Mouse (Mus musculus) intestine, embryonic 15.5 days (tissue): ENCODE measurements at regions not wholly inside any gene's neighbourhood (a gene's known extent, or its start where the extent isn't known, plus 50 kb on each side); places are given as distances from the start of the nearest gene placed in this dataset.

ENCODE experiments used
- ATAC-seq: fragments of 200-750 bp; cut with Nextera tagmentation; 2 replicates; pipeline ENCODE4 v1.8.0; 2017; ENCODE audit warnings: moderate TSS enrichment, moderate library complexity
- H3K27ac ChIP-seq: fragments of 300-500 bp; sonication (generic); 2 replicates; pipeline ENCODE4 v1.5.1; 2015; ENCODE audit warnings: mild to moderate bottlenecking, inconsistent platforms
- H3K27me3 ChIP-seq: fragments of 300-500 bp; sonication (generic); replicated peaks from 2 replicates; pipeline ENCODE4 v1.6.1; 2015; ENCODE audit warnings: inconsistent platforms
- H3K36me3 ChIP-seq: fragments of 300-500 bp; sonication (generic); 2 replicates; pipeline ENCODE4 v1.6.1; 2015; ENCODE audit warnings: inconsistent platforms
- H3K4me1 ChIP-seq: fragments of 300-500 bp; sonication (generic); replicated peaks from 2 replicates; pipeline ENCODE4 v1.6.1; 2015; ENCODE audit warnings: inconsistent platforms
- H3K4me2 ChIP-seq: fragments of 300-500 bp; sonication (generic); replicated peaks from 2 replicates; pipeline ENCODE4 v1.6.1; 2015; ENCODE audit warnings: mild to moderate bottlenecking, inconsistent platforms
- H3K4me3 ChIP-seq: fragments of 300-500 bp; sonication (generic); replicated peaks from 2 replicates; pipeline ENCODE4 v1.5.1; 2015; ENCODE audit warnings: inconsistent platforms
- H3K9ac ChIP-seq: fragments of 300-500 bp; sonication (generic); 2 replicates; pipeline ENCODE4 v1.6.1; 2015; ENCODE audit warnings: inconsistent platforms
- H3K9me3 ChIP-seq: fragments of 300-500 bp; sonication (generic); 2 replicates; pipeline ENCODE4 v1.6.1; 2016; ENCODE audit warnings: inconsistent platforms
- WGBS: fragments of 180-500 bp; shearing (Covaris S2); methylation state at CpG from one replicate; pipeline ENCODE4 v1.1.7; 2015; 5-methylcytosine and 5-hydroxymethylcytosine counted together

DNA sequence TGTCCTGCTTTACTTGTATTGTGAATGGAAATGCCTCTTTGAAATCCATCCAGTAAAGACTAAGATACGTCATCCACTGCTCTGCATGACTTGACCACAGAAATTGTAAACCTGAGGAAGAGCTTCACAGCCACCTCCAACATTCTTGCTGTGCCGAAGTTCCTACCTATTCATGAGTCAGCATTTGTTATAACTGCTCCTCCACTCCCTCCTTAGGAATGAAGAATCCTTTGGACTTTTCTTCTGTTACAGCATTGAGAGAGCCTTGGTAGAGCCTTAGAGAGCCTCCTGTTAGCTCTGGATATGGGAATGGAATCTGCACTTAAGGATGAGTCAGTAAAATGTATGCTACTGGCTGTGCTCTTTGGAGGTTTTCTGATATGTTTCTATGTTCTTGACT is 750.5 kb upstream of the Gcfc2 start:
- ATAC-seq, result peak; percentile 31; the same call in 1 of the 2 replicates
- no peaks in the 10 kb centered on the region for H3K4me1 ChIP-seq
- H3K4me3 ChIP-seq, result no peak overlapping the region
- no peaks in the 10 kb centered on the region for H3K27me3 ChIP-seq
- H3K9ac ChIP-seq, result no peak overlapping the region
- no peaks in the 10 kb centered on the region for H3K9me3 ChIP-seq
- no peak overlapping the region for H3K27ac ChIP-seq
- 66% methylated on average over 2 of the region's 2 CpGs for WGBS
- H3K36me3 ChIP-seq, result no peaks in the 10 kb centered on the region
- H3K4me2 ChIP-seq, result no peak overlapping the region

GRCm38 (mm10) chr6:81190218-81190617 is 733.3 kb upstream of the Gcfc2 start:
- H3K4me1 ChIP-seq, result no peaks in the 10 kb centered on the region
- H3K9ac ChIP-seq, result no peak overlapping the region
- no peak overlapping the region for H3K27ac ChIP-seq
- H3K4me3 ChIP-seq, result no peak overlapping the region
- H3K27me3 ChIP-seq, result no peaks in the 10 kb centered on the region
- no peaks in the 10 kb centered on the region for H3K9me3 ChIP-seq
- no peak for ATAC-seq
- H3K4me2 ChIP-seq, result no peak overlapping the region
- 63% methylated on average over 5 of the region's 5 CpGs for WGBS
- H3K36me3 ChIP-seq, result no peaks in the 10 kb centered on the region

- Histone ChIP-seq H3K9ac (no peak overlapping the region), H3K4me3 (no peak overlapping the region), H3K27ac (no peak overlapping the region), H3K36me3 (no peaks in the 10 kb centered on the region), H3K4me2 (no peak overlapping the region), H3K27me3 (no peaks in the 10 kb centered on the region), H3K4me1 (no peaks in the 10 kb centered on the region), H3K9me3 (no peaks in the 10 kb centered on the region)
- 68% methylated on average over 1 of the region's 1 CpGs for WGBS
- ATAC-seq, result no peak
Observed at GRCm38 (mm10) chr6:81210521-81210920, 712.9 kb upstream of the Gcfc2 start.

GRCm38 (mm10) chr6:81230747-81231146 is 692.7 kb upstream of the Gcfc2 start:
- WGBS, result 46% methylated on average over 3 of the region's 3 CpGs
- H3K9ac ChIP-seq, result no peak overlapping the region

GRCm38 (mm10) chr6:81259878-81260277 is 663.6 kb upstream of the Gcfc2 start:
- Histone ChIP-seq H3K9ac (no peak overlapping the region), H3K36me3 (no peaks in the 10 kb centered on the region), H3K27me3 (no peaks in the 10 kb centered on the region), H3K4me1 (no peaks in the 10 kb centered on the region), H3K4me3 (no peak overlapping the region), H3K9me3 (no peaks in the 10 kb centered on the region), H3K27ac (no peak overlapping the region), H3K4me2 (no peak overlapping the region)
- no peak for ATAC-seq
- 78% methylated on average over 1 of the region's 1 CpGs for WGBS

More at GRCm38 (mm10) chr6:81230747-81231146, 692.7 kb upstream of the Gcfc2 start:
- no peak for ATAC-seq
- no peaks in the 10 kb centered on the region for H3K36me3 ChIP-seq
- no peak overlapping the region for H3K4me3 ChIP-seq
- no peak overlapping the region for H3K27ac ChIP-seq
- H3K4me2 ChIP-seq, result no peak overlapping the region
- H3K9me3 ChIP-seq, result no peaks in the 10 kb centered on the region
- H3K27me3 ChIP-seq, result no peaks in the 10 kb centered on the region
- H3K4me1 ChIP-seq, result no peaks in the 10 kb centered on the region
